Mouse (Mus musculus): Measurements from ENCODE around the gene Cldn6.

The Cldn6 gene

DNA sequence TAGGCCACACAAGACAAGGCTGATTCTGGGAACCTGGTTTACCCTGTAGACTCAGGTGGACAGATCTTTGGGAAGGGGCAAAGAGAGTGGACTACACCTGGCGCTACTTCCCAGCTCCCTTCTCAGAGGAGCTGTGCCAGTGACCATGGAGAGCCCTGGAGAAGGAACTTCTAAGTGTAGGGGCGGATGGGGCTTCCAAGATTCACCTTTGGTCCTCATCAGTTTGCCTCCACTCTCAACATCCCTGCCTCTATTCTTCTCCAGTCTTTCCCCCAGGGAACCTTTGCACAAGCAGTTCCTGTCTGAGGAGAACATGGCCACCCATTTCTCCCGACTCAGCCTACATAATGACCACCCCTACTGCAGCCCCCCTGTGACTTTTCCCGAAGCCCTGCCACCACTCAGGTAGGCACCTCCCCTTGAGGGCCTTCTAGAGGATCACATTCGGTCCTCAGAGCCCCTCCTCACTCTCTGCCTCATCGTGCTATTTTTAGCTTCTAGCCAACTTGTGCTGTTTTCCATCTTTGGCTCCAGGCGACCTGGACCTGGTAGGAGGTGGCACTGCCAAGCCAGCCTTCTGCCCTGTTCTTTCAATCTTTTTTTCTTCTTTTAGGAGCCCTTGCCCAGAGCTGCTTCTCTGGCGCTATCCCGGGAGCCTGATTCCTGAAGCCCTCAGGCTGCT, 4.6 kb upstream of the Cldn6 start:
- DNase-seq (ENCODE audit: low spot score in 2 of 2): peak in 1 of 2 experiments; percentile 63

- peak in 1 of 2 experiments; percentile 62 for DNase-seq (ENCODE audit: low spot score in 2 of 2)
These were observed 3.9 kb upstream of the Cldn6 start for GRCm38 (mm10) chr17:23675127-23675526.

DNA sequence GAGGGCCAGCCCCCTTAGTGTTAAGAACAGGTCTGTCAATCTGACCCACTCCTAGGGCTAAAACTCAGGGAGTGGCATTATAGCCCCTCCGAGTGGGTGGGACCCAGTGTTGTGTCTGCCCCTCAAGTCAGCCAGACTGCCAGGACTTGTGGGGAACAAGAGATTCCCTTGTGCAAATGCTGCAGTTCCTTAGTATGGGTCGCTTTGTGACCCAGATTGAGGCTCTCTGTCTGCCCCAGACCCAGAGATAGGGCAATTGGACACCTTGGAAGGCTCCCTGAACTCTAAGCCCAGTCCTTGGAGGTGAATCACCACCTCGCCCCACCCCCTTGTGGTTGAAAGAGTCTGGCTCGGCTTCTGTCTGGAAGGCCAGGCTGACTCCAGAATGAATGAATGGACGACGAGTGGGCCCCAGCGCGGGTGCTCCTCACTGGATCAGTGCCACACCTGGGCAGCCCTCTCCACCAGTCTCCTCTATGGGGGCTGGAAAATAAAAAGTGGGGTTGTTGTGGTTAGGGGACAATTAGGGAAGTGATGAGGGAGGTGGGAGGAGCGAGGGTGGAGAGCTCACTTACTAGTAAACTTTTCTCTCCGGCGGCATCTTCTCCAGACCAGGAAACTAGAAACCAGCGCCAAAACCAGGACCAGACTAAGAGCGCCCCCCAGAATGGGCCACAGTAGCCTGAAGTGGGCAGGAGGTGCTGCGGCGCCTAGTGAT, 3.3 kb upstream of the Cldn6 start:
- DNase-seq (ENCODE audit: low spot score in 2 of 2): peak in 1 of 2 experiments; percentile 73

DNA sequence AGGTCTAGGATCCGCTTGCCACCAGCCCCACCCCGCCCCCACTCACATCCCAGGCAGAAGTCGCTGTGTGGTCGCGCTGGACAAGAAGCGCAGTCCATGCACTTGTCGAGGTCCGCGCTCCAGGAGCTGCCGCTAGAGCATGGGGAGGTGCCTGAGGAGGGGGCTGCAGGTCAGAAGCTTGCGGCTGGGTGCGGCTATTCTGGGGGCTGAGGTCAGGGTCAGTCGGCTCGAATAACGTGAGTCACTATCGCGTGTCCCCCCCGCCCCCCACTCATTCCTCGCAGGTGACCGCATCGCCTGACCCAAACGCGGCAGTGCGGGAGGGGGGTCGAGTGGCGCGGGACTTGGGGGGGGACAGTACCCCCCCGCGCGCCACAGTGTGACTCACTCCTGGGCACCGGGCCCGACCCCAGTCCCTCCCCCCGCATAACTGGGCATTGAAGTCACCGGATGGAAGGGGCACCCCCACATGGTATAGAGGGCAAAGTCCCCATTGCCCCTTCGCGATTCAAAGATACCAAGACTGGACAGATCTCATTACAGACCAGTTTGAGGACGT, 2.5 kb upstream of the Cldn6 start:
- DNase-seq (ENCODE audit: low spot score in 2 of 2): no peak

DNA sequence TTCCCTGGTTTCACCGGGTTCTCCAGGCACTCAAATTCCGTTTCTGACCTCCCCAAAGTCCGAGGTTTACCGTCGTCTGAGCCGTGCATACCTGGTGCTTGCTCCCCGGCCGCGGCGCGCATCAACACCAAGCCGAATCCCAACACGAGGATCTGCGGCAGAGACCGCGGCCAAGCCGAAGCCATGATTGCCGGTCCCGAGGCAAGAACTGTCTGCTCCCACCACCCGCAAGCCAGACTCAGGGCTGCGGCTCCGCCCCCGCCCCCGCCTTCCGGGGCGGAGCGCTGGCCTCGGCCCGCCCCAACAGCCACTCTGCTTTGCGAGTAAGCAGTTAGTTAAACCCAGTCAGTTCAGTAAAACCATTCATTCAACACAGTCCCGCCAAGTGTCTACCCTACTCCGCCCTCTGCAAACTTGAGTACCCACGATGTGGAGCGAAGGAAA, 1.8 kb upstream of the Cldn6 start, which contains the start of gene Tnfrsf12a:
TSS of gene Tnfrsf12a (minus strand) at position 233 of the 444 bp plus-strand sequence.
- DNase-seq (ENCODE audit: low spot score in 2 of 2): peak; percentile 75 to 86

DNA sequence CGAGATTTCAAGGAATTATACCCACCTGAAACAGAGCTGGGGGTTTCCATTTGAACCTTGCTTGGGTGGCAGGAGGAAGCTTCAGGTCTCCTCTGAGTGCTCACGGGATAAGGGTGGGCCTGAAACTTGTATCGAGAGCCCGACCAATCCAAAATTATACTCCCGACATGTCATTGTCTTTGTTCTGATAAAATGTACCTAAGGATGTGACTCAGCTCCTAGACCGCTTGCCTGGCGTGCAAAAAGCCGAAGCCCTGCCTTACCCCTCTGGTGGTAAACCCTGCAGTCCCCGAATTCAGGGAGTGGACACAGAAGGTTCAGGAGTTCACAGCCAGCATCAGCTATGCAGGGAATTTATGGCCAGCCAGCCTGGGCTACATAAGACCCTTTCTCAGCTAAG, 1.3 kb downstream of the Cldn6 start:
- no peak for DNase-seq (ENCODE audit: low spot score in 2 of 2)

GRCm38 (mm10) chr17:23681086-23681485, 2.0 kb downstream of the Cldn6 start:
- no peak for DNase-seq (ENCODE audit: low spot score in 2 of 2)

- no peak for DNase-seq (ENCODE audit: low spot score in 2 of 2)
These were observed 3.0 kb downstream of the Cldn6 start for GRCm38 (mm10) chr17:23682092-23682491.

DNA sequence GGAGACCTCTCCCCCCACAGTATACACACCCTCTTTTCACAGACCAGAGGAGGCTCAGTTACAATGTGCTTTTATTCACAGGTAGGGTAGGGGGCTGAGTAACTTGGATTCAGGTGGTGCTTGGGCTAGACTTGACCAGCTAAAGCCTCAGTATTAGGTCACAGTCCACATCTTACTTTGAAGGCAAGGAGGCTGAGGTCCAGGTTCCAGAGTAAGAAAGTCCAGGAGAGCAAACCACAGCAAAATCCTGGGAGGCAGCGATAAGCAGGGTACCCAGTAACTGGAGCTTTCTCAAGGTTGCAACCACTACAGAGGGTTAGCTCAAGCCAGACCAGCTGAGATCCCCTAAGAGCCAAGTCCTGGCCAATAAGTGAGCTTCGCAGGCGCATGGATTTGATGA, 3.5 kb downstream of the Cldn6 start:
- no peak for DNase-seq (ENCODE audit: low spot score in 2 of 2)

- no peak for DNase-seq (ENCODE audit: low spot score in 2 of 2)
These were observed 4.2 kb downstream of the Cldn6 start for GRCm38 (mm10) chr17:23683226-23683625.

- DNase-seq (ENCODE audit: low spot score in 2 of 2): no peak
These were observed 5.0 kb downstream of the Cldn6 start, which contains the start of gene Cldn9 for GRCm38 (mm10) chr17:23683856-23684672. TSS of gene Cldn9 (minus strand) at chr17:23684026.

DNA sequence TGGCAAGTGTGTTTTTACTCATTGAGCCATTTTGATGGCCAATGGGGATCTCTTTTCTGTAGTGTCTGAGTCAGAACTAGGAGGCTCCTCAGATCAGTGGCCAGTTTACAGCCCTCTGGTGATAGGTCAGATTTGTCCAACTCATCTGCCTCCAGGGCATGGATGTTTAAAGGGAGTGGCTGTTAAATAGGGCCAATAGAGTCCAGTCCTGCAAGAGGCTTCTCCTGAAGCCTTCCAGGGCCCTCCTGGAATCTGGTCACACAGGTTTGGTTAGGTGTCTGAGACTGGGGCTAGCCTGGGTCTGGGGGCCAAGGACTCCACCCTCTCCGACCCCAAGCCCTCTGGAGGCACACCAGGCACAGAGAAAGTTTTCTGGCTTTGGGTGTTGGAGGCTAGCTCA, 15.4 kb downstream of the Cldn6 start:
- DNase-seq (ENCODE audit: low spot score in 2 of 2): no peak

DNA sequence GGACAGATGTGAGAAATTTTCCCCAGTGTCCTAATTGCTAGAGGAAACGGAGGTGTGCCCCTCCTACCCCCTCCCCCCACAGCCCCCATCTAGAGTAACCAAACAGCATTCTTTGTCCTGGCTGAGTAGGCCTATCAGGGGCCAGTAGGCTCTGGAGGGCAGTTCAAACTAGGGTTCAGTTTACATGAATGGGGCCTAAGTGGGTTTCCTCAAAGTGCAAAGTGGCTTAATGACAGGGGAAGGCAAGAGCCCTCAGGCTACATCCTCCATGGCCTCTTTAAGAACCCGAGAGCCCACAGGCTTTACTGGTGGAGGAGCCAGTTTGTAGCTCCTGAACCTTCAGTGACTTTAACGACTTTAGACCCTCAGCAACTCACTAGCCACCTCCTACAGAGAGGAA, 16.8 kb downstream of the Cldn6 start:
- no peak for DNase-seq (ENCODE audit: low spot score in 2 of 2)

- peak in 1 of 2 experiments; percentile 70 for DNase-seq (ENCODE audit: low spot score in 2 of 2)
These were observed 20.4 kb downstream of the Cldn6 start for GRCm38 (mm10) chr17:23699131-23700077.

DNA sequence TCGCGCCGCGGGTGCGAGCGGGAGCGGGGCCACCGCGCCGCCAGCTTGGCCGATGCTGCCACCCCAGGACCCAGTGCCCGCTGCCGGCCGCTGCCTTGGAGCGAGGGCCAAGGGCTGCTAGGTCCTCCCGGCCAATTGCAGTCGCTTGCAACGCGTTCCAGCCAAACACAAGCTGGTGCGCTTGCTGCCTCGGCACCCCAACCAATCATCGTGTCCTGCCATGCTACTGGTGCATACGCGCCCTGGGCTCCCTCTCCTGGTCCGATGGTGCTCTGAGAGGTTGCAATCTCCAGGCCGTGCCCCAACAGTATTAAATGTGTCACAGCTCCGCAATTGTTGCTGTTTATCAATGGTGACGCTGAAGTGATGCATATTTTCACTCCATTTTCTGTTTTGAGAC, 21.0 kb downstream of the Cldn6 start:
- DNase-seq (ENCODE audit: low spot score in 2 of 2): peak; percentile 81 to 88

DNA sequence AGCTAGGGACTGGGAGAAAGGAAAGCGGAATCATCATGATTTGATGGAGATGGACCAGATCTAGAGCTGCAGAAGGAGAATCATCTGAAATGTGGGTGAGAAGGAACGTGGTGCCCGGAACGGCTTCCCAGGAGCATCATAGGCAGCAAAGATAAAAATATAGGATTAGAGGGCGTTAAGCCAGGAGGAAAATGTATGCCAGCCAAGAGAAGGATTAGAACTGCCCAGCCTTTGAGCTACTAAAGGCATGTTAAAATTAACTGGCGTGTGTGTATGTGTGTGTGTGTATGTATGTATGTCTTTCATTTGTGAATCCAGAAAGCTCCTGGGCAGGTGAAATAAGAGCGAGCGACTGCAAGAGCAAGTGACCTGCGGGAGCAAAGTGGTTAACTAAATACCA, 24.3 kb downstream of the Cldn6 start:
- DNase-seq (ENCODE audit: low spot score in 2 of 2): no peak

GRCm38 (mm10) chr17:23704741-23705140, 25.7 kb downstream of the Cldn6 start:
- DNase-seq (ENCODE audit: low spot score in 2 of 2): no peak

GRCm38 (mm10) chr17:23705525-23706104, 26.6 kb downstream of the Cldn6 start:
- DNase-seq (ENCODE audit: low spot score in 2 of 2): no peak

DNA sequence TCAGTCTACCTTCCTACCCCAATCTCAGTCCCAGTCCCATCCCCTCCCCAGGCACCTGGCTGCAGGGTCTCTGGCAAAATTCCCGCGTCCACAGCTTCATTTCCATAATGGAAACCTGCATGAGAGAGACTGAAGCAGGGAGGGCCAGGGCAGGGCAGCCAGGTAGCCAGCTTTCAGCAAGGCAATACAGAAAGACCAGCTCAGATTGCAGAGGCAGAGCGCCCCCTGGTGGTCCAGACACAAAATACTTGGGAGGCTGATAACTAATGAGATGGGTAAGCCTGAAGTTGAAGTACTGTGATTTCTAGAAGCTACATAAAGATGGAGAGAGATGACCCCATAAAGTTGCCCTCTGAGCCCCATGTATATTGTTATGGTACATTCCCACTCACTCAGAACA, 27.2 kb downstream of the Cldn6 start:
- DNase-seq (ENCODE audit: low spot score in 2 of 2): peak; percentile 70 to 91

- no peak for DNase-seq (ENCODE audit: low spot score in 2 of 2)
These were observed 38.0 kb downstream of the Cldn6 start for GRCm38 (mm10) chr17:23717003-23717402.

Measured in spleen, postnatal 4 days (tissue).